Mouse (Mus musculus): ENCODE data around the gene D430042O09Rik.
"Not testable (repeated sequence)": the region's sequence is repeated elsewhere in the genome, so short reads cannot be mapped to it uniquely, and the experiment has no call there.

The D430042O09Rik gene

DNA sequence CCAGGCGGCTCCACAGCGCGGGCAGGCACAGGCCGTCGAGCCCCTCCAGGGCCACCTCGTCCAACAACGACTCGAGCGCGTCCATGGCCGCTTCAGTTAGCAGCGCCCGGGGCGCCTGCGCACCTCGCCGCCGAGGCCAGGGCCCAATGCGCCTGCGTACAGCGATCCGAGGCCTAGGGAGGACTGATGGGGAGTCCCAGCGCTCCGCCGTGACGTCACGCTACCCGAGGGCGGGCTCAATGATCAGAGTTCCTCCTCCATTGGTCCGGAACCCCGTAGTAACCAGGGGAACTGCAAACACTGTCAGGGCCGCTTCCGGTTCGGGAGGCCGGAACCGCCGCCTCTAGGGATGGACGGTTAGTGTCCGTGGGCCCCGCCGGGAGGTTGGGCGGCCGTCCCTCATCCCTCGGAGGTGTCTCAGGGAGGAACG is at the start of gene D430042O09Rik, which contains the start of gene Gtf3c1:
D430042O09Rik (plus strand) TSS at position 296 of the 430 bp plus-strand sequence.
Gtf3c1 (minus strand) TSS at position 188 of the 430 bp plus-strand sequence.
- H3K36me3 ChIP-seq (ENCODE audit: control insufficient read depth, insufficient read depth, low read length, poor library complexity, severe bottlenecking): peaks cover 2% of the 10 kb centered on the region; the same call in 1 of the 2 replicates
- peak; percentile 100 for DNase-seq (ENCODE audit: low read depth, low spot score)
- no peaks in the 10 kb centered on the region for H3K27me3 ChIP-seq (ENCODE audit: control insufficient read depth, insufficient read depth, low read length, poor library complexity, severe bottlenecking)

DNA sequence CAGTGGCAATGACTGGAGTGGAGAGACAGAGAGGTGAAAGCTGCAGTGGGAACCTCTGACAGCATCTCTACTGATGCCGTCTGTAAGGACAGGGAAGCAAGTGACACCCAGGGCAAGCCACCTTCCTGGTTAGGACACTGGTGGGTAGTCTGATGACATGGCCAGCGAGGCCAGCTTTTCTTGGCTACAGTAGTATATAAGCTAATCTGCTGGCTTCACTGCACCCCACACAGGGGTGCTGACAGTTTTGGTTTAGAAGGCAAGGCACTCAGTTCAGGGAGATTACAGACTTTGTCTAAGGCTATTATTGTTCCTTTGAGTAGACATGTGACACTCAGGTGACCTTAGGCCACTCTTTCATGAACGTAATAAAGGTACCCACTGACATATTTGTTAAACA is 44.0 kb upstream of the D430042O09Rik start:
- DNase-seq (ENCODE audit: low read depth, low spot score): no peak
- H3K27me3 ChIP-seq (ENCODE audit: control insufficient read depth, insufficient read depth, low read length, poor library complexity, severe bottlenecking): no peaks in the 10 kb centered on the region
- peaks cover 10% of the 10 kb centered on the region for H3K36me3 ChIP-seq (ENCODE audit: control insufficient read depth, insufficient read depth, low read length, poor library complexity, severe bottlenecking)

DNA sequence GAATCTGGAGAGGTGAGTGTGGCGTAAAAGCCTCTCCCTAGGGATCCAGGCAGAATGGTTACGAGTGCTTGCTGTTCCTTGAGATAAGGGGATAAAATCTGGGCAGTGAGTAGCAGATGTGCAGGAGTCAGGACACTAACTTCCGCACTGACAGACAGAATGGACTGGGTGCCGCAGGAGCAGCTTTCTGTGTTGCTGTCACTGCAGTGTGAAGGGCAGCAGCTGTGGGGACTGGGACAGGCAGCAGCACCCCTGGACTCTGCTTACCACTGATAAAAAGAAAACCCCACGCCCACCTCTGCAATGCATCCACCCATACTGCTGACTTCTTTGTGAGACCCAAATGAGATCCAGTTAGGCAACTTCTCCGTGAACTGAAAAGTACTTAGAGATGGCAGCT is 36.8 kb upstream of the D430042O09Rik start:
- DNase-seq (ENCODE audit: low read depth, low spot score): no peak
- Histone ChIP-seq H3K36me3 (ENCODE audit: control insufficient read depth, insufficient read depth, low read length, poor library complexity, severe bottlenecking) (peaks cover 20% of the 10 kb centered on the region), H3K27me3 (ENCODE audit: control insufficient read depth, insufficient read depth, low read length, poor library complexity, severe bottlenecking) (no peaks in the 10 kb centered on the region)

DNA sequence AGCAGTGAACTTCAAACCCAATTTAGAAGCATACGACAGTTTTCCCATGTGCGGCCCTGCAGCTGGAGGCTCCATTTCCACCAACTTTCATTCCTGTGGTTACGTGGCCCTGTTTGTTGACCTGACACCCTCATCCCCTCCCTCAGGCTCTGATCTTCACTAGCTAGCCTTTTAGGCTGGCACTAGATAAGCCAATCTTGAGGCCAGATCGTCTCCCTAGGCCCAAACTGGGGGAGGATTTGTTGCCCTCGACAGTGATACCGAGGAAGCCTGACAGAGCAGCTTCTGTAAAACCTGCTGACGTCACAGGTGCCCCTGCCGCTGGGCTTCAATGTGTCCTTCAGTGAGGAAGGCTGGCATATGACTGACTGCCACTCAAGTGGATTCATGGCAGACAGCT is 36.3 kb upstream of the D430042O09Rik start:
- Histone ChIP-seq H3K27me3 (ENCODE audit: control insufficient read depth, insufficient read depth, low read length, poor library complexity, severe bottlenecking) (no peaks in the 10 kb centered on the region), H3K36me3 (ENCODE audit: control insufficient read depth, insufficient read depth, low read length, poor library complexity, severe bottlenecking) (peaks cover 22% of the 10 kb centered on the region)
- no peak for DNase-seq (ENCODE audit: low read depth, low spot score)

DNA sequence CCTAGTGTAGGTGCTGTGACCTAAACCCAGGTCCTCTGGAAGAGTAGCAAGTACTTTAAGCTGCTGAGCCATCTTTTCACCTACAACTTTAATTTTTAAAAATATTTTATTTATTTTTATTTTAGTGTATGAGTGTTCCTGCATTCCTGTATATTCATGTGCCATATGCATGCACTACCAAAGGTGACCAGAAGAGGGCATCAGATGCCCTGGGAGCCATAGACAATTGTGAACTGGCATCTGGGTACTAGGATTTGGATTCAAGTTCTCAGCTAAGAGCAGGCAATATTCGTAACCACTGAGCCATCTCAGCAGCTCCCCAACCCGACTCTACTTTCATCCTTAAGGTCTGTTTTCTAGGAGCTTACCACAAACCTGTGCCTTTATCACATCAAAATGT is 32.8 kb upstream of the D430042O09Rik start:
- DNase-seq (ENCODE audit: low read depth, low spot score): peak; percentile 76

DNA sequence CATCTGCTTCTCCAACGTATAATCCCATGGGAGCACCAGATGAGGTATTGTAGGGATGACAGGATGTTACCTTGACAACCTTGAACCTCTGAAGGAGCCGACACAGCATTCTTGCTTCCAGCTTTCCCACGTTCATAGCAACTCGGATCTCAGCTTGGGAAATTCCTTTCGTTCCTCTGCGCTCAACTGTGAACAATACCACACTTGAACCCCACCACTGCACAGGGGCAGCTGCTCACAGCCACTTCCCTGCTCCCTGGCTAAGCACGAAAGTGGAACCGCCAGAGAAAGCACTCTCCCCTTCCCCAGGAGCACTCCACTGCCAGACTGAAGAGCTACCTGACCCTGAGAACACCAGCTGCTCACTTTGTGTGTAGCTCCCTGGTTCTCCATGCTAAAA is 28.9 kb upstream of the D430042O09Rik start:
- no peak for DNase-seq (ENCODE audit: low read depth, low spot score)
- Histone ChIP-seq H3K36me3 (ENCODE audit: control insufficient read depth, insufficient read depth, low read length, poor library complexity, severe bottlenecking) (peaks cover 10% of the 10 kb centered on the region), H3K27me3 (ENCODE audit: control insufficient read depth, insufficient read depth, low read length, poor library complexity, severe bottlenecking) (no peaks in the 10 kb centered on the region)

More for the DNA sequence above, 32.8 kb upstream of the D430042O09Rik start:
- H3K27me3 ChIP-seq (ENCODE audit: control insufficient read depth, insufficient read depth, low read length, poor library complexity, severe bottlenecking): no peaks in the 10 kb centered on the region
- peaks cover 10% of the 10 kb centered on the region for H3K36me3 ChIP-seq (ENCODE audit: control insufficient read depth, insufficient read depth, low read length, poor library complexity, severe bottlenecking)

DNA sequence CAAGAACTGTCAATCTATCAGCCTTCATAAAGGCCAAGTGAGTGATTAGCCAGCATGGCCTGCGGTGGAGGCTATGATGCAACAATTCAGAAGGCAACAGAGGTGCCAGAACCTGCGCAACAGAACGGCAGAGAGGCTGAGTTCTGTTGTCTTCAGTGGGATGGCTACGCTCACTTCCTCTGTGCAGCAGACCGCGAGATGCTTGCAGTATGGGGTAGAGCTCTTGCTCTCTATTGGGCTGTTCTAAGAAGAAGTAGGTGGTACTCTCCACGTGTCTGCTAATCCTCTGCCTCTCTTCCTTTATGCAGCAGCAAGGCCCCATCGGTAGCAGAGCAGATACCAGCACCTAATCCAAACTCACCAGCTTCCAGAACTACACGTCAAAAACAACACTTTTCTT is 27.8 kb upstream of the D430042O09Rik start:
- DNase-seq (ENCODE audit: low read depth, low spot score): peak; percentile 64
- Histone ChIP-seq H3K27me3 (ENCODE audit: control insufficient read depth, insufficient read depth, low read length, poor library complexity, severe bottlenecking) (no peaks in the 10 kb centered on the region), H3K36me3 (ENCODE audit: control insufficient read depth, insufficient read depth, low read length, poor library complexity, severe bottlenecking) (peaks cover 6% of the 10 kb centered on the region)

DNA sequence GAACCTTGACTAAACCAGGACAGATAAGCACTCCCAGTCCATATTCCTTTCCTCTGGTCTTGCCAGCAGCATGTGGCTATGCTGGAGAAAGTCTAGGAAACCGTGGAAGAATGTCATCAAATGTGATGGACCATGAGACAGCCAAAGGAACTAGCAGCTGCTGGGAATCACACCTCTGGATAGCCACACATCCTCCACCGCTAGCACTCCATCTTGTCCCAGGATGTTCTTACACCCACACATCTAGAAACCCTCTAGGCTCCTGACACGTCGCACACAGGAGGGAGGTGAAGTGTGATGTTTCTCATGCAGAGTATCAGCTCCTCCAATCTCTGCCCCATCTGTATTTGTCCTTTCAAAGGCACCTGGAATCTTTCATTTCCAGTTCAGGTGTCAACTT is 17.2 kb upstream of the D430042O09Rik start:
- Histone ChIP-seq H3K36me3 (ENCODE audit: control insufficient read depth, insufficient read depth, low read length, poor library complexity, severe bottlenecking) (peaks cover 9% of the 10 kb centered on the region), H3K27me3 (ENCODE audit: control insufficient read depth, insufficient read depth, low read length, poor library complexity, severe bottlenecking) (no peaks in the 10 kb centered on the region)
- DNase-seq (ENCODE audit: low read depth, low spot score): no peak

DNA sequence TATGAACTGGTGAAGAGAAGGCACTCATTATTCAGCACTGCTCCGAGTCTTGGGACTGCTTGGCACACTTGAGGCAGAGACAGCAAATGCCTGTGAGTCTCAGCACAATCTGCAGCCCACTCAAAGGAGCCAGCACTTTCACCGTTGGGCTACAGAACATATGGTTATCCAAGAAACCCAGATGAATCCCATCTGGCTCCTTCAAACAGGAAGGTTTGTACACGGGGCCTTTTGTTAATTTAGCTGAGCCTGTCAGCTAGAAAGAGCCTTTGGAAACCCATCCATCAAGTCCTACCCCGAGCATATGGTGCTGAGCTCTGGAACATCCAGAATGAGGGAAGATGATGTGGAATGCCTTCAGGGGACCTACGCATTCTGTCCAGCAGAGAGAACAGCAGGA is 13.6 kb upstream of the D430042O09Rik start:
- H3K36me3 ChIP-seq (ENCODE audit: control insufficient read depth, insufficient read depth, low read length, poor library complexity, severe bottlenecking): peaks cover 24% of the 10 kb centered on the region
- H3K27me3 ChIP-seq (ENCODE audit: control insufficient read depth, insufficient read depth, low read length, poor library complexity, severe bottlenecking): no peaks in the 10 kb centered on the region
- no peak for DNase-seq (ENCODE audit: low read depth, low spot score)

DNA sequence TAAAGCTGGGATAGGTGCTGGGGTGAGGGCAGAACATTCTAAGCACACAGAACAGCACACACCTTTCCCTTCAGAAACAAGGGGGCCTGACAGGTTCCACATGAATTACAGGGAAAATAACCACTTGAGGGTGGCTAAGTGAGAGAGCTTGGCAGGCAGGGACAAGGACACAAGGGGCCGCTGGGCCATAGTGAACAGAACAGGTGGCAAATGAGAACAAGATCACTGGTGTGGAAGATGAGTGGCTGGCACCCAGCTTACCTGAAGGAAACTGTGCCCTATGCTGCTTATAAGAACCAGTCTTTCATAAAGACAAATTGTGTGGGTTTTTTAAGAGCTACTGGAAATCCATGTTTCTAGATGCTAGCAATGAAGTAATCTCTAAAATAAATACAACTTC is 4.9 kb upstream of the D430042O09Rik start:
- Histone ChIP-seq H3K36me3 (ENCODE audit: control insufficient read depth, insufficient read depth, low read length, poor library complexity, severe bottlenecking) (peaks cover 30% of the 10 kb centered on the region), H3K27me3 (ENCODE audit: control insufficient read depth, insufficient read depth, low read length, poor library complexity, severe bottlenecking) (no peaks in the 10 kb centered on the region)
- no peak for DNase-seq (ENCODE audit: low read depth, low spot score)

DNA sequence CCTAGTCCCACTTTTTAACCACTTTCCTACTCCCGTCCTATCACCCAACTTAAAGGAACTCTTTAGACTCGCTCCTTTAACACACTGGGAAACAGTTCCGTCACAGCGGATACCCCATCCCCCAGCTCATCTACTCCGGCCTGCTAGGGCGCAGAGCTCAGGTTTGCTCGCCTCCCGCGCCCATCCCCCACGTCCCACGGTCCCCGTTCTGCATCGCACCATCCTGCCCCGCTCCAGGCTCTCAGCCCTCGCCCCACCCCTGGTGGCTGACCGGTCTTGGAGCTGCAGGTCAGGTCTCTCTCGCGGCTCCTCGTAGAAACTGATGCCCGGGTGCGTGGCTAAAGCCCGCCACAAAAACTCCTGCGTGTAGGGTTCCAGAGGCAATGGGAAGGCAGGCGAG is 502 bp upstream of the D430042O09Rik start:
- DNase-seq (ENCODE audit: low read depth, low spot score): no peak
- peaks cover 3% of the 10 kb centered on the region for H3K36me3 ChIP-seq (ENCODE audit: control insufficient read depth, insufficient read depth, low read length, poor library complexity, severe bottlenecking)
- no peaks in the 10 kb centered on the region for H3K27me3 ChIP-seq (ENCODE audit: control insufficient read depth, insufficient read depth, low read length, poor library complexity, severe bottlenecking)

DNA sequence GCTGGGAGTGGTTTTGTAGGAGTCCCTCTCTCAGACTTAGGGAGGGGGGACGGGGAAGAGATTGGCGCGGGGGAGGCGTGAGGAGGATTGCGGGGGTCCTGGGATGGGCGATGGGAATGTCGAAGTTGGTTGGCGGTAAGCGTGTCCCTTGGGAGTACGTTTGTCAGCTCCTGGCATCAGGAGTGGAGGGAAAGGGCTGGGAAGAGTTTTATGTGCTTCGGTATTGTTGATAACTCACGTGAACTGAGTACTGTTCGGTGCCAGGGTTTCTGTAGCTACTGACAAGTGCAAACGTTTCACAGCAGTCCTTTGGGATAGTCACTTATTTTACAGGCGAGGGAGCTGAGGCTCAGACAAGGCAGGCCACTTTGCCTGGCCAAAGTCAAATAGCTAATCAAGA is 412 bp downstream of the D430042O09Rik start:
- Histone ChIP-seq H3K27me3 (ENCODE audit: control insufficient read depth, insufficient read depth, low read length, poor library complexity, severe bottlenecking) (no peaks in the 10 kb centered on the region), H3K36me3 (ENCODE audit: control insufficient read depth, insufficient read depth, low read length, poor library complexity, severe bottlenecking) (no peaks in the 10 kb centered on the region; the same call in 1 of the 2 replicates)
- DNase-seq (ENCODE audit: low read depth, low spot score): no peak

DNA sequence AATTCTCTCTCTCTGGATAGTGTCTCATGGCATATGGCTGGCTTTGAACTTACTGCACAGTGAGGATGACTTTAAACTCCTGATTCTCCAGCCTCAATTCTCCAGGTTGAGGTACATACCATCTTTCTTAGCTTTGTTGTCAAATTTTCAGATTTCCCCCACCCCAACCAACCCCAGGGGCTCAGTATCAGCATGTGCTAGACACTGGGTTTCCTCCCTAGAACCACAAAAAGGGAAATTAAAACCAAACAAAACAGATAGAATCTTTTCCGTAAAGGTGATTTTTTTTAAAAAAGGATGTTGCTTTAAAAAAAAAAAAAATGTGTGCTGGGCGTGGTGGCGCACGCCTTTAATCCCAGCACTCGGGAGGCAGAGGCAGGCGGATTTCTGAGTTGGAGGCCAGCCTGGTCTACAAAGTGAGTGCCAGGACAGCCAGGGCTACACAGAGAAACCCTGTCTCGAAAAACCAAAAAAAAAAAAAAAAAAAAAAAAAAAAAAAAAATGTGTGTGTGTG is 5.9 kb downstream of the D430042O09Rik start:
- not testable (repeated sequence) for DNase-seq (ENCODE audit: low read depth, low spot score); H3K27me3 ChIP-seq (ENCODE audit: control insufficient read depth, insufficient read depth, low read length, poor library complexity, severe bottlenecking); H3K36me3 ChIP-seq (ENCODE audit: control insufficient read depth, insufficient read depth, low read length, poor library complexity, severe bottlenecking)

DNA sequence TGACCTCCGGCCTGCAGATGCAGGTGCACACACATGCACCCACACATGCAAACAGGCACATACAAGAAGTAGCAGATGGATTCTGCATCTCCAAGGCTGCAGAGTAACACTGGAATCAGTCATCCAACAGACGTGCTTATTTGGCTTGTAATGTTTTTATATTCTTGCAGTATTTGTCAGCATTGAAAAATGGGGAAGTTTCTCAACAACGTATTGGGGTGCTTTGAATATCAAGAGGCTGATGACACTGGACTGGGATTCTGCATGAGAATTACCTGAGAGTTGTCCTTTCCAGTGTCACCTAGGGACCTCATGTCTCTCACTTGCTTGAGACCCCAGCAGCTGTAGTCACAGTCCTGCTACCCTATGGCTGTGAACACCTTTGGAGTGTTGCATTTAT is 7.1 kb downstream of the D430042O09Rik start:
- no peaks in the 10 kb centered on the region for H3K36me3 ChIP-seq (ENCODE audit: control insufficient read depth, insufficient read depth, low read length, poor library complexity, severe bottlenecking)
- H3K27me3 ChIP-seq (ENCODE audit: control insufficient read depth, insufficient read depth, low read length, poor library complexity, severe bottlenecking): no peaks in the 10 kb centered on the region
- DNase-seq (ENCODE audit: low read depth, low spot score): no peak

DNA sequence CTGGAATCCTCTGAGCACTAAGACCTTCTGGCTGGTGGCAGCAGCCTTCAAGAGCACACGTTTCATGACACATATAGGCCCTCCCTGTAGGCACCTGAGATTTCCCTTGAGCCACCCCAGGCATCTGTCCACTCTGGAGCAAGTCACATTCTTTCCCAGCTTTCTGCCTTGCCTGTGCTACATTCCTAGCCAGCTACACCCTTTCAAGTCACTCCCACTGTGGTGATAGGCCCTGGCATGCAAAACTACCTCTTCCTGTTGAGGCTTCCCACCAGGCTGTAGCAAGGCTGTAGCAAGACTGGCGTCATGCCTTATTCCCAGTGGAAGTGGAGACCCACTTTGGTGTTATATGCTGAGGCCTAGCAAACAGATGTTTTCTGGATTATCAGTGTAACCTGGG is 9.0 kb downstream of the D430042O09Rik start:
- Histone ChIP-seq H3K36me3 (ENCODE audit: control insufficient read depth, insufficient read depth, low read length, poor library complexity, severe bottlenecking) (no peaks in the 10 kb centered on the region), H3K27me3 (ENCODE audit: control insufficient read depth, insufficient read depth, low read length, poor library complexity, severe bottlenecking) (no peaks in the 10 kb centered on the region)
- no peak for DNase-seq (ENCODE audit: low read depth, low spot score)

DNA sequence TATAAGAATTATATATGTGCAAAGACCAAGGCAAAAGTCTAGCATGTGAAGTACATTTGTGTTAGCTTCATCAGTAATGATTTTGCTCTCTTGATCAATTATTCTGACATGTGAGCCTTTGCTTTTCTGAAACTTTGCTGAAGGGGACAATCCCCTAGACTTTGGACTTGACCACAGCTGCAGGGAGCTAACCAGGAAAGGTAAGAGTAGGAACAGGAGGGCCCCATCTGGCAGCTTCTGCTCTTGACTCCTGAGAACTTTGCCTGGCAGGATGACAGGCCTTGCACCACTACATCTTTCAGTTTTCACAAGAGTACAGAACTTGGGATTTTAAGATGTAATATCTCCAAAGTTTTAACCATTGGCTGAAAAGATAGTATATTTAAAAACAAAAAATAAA is 9.9 kb downstream of the D430042O09Rik start:
- Histone ChIP-seq H3K36me3 (ENCODE audit: control insufficient read depth, insufficient read depth, low read length, poor library complexity, severe bottlenecking) (no peaks in the 10 kb centered on the region), H3K27me3 (ENCODE audit: control insufficient read depth, insufficient read depth, low read length, poor library complexity, severe bottlenecking) (no peaks in the 10 kb centered on the region)
- DNase-seq (ENCODE audit: low read depth, low spot score): no peak

Data from splenic B cell, adult 2 months (primary cell).